Mouse (Mus musculus) thymus, postnatal 10 days (tissue): ENCODE results near the gene Rbm20.

Experiments
- DNase-seq, 2 experiments: peaks; one replicate each; pipeline ENCODE4 v3.0.0; 2021; ENCODE audit warnings: low spot score in 2 of 2

Rbm20 gene

GRCm38 (mm10) chr19:53716469-53716868, 39.4 kb downstream of the Rbm20 start:
- DNase-seq, result no peak

GRCm38 (mm10) chr19:53717364-53717763, 40.3 kb downstream of the Rbm20 start:
- no peak for DNase-seq

- no peak for DNase-seq
Observed at GRCm38 (mm10) chr19:53722186-53722585, 45.1 kb downstream of the Rbm20 start.

GRCm38 (mm10) chr19:53724053-53724452, 46.9 kb downstream of the Rbm20 start:
- no peak for DNase-seq

GRCm38 (mm10) chr19:53726340-53726739, 49.2 kb downstream of the Rbm20 start:
- no peak for DNase-seq

GRCm38 (mm10) chr19:53726755-53727154, 49.6 kb downstream of the Rbm20 start:
- DNase-seq, result no peak

- DNase-seq, result no peak
Observed at GRCm38 (mm10) chr19:53727277-53727676, 50.2 kb downstream of the Rbm20 start.

GRCm38 (mm10) chr19:53727886-53728669, 51.0 kb downstream of the Rbm20 start:
- DNase-seq, result no peak

- DNase-seq, result no peak
Observed at GRCm38 (mm10) chr19:53729919-53730318, 52.8 kb downstream of the Rbm20 start.

GRCm38 (mm10) chr19:53731761-53732201, 54.7 kb downstream of the Rbm20 start:
- DNase-seq, result no peak

- DNase-seq, result peak in 1 of 2 experiments; percentile 30
Observed at GRCm38 (mm10) chr19:53734845-53735244, 57.7 kb downstream of the Rbm20 start.

GRCm38 (mm10) chr19:53738701-53739131, 61.6 kb downstream of the Rbm20 start:
- no peak for DNase-seq

- DNase-seq, result no peak
Observed at GRCm38 (mm10) chr19:53739570-53740266, 62.6 kb downstream of the Rbm20 start.

GRCm38 (mm10) chr19:53740750-53741380, 63.8 kb downstream of the Rbm20 start:
- DNase-seq, result no peak

GRCm38 (mm10) chr19:53741902-53742301, 64.8 kb downstream of the Rbm20 start:
- DNase-seq, result peak in 1 of 2 experiments; percentile 27

GRCm38 (mm10) chr19:53745354-53745753, 68.2 kb downstream of the Rbm20 start:
- no peak for DNase-seq

- DNase-seq, result no peak
Observed at GRCm38 (mm10) chr19:53746116-53746515, 69.0 kb downstream of the Rbm20 start.

- DNase-seq, result no peak
Observed at GRCm38 (mm10) chr19:53748236-53748775, 71.2 kb downstream of the Rbm20 start.

- DNase-seq, result no peak
Observed at GRCm38 (mm10) chr19:53749326-53749725, 72.2 kb downstream of the Rbm20 start.

- DNase-seq, result no peak
Observed at GRCm38 (mm10) chr19:53751420-53752185, 74.5 kb downstream of the Rbm20 start.

- no peak for DNase-seq
Observed at GRCm38 (mm10) chr19:53752993-53753392, 75.9 kb downstream of the Rbm20 start.
